Mouse (Mus musculus): ENCODE measurements at regions not wholly inside any gene's neighbourhood (a gene's known extent, or its start where the extent isn't known, plus 50 kb on each side); places are given as distances from the start of the nearest gene placed in this dataset.
A peak's percentile ranks its signal among the peaks of the same experiment; 100 is the strongest.

DNA sequence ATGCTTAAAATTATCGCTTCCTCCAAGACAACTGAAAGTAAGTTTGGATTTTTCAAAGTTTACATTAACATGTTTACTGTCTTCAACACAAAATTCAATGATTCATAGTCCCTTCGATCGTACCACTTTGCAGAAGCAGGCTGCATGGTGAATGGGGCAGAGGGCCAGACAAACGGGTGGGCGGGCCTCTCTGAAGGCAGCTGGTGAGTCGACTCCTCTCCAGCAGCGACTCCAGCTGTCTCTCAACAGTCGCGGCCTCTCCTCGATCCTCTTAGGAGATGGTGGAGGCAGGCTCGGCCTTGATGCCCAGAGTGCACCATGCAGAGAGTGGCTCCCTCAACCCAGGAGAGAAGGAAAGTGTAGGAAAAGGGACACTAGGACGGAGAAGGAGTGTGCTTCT lies 257.9 kb downstream of the Fut9 start:
- intact Hi-C loops (cut with DNase I), result no loop called here
- peak; percentile 59 for DNase-seq

Measured in left cerebral cortex, postnatal 4 days (tissue).